Mouse (Mus musculus): ENCODE results near the gene Gng8.

DNA sequence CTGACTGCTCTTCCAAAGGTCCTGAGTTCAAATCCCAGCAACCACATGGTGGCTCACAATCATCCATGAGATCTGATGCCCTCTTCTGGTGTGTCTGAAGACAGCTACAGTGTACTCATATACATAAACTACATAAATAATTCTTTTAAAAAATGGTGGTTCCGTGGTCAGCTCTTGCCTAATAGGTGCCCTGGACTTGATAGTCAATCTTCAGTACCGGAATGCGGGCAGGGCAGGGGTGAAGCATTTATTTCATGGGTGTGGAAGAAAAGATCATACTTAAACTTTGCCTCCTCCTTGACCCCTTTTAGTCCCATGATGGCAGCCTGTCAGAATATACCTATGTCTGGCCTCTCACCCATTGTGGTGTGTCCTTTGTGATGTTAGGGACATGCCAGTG, 20.3 kb downstream of the Gng8 start:
- TF ChIP-seq KAT2A (conservative IDR thresholded peaks at IDR 0.05; ENCODE audit: low read depth, low read length) (no peak), HCFC1 (IDR thresholded peaks at IDR 0.05; ENCODE audit: low read depth, low read length) (no peak), ELF1 (IDR thresholded peaks at IDR 0.05; ENCODE audit: low read depth, low read length) (no peak), CTCF (IDR thresholded peaks at IDR 0.05 in 2 of 3, conservative IDR thresholded peaks at IDR 0.05 in 1 of 3; ENCODE audit: control insufficient read depth in 1 of 3, insufficient read depth in 1 of 3, low read depth in 2 of 3, low read length in 3 of 3, poor library complexity in 1 of 3, severe bottlenecking in 1 of 3) (no peak; a peak in 1 of 6 replicates), MEF2A (IDR thresholded peaks at IDR 0.05; ENCODE audit: extremely low read depth, insufficient replicate concordance, low read depth, low read length, poor library complexity, severe bottlenecking) (no peak), USF1 (IDR thresholded peaks at IDR 0.05; ENCODE audit: low read depth, low read length) (no peak), EP300 (IDR thresholded peaks at IDR 0.05; ENCODE audit: low read depth in 1 of 2, low read length in 2 of 2) (no peak)

All from MEL (cell line).